Mouse (Mus musculus) ES-E14 (cell line): Measurements from ENCODE around the gene a. TPM values are rescaled to one million over a fixed set of nuclear protein-coding genes. Genes with fewer than 3 reads are reported as not detected.
A peak's percentile ranks its signal among the peaks of the same experiment; 100 is the strongest.
"Not testable (repeated sequence)": the region's sequence is repeated elsewhere in the genome, so short reads cannot be mapped to it uniquely, and the experiment has no call there.

Experiments used
- DNase-seq: peaks from one replicate; pipeline ENCODE4 v3.0.0-alpha.2; 2013; ENCODE audit warnings: low read depth, low spot score
- H3K27ac ChIP-seq: 2 replicates; pipeline ENCODE4 v1.5.1; 2012; ENCODE audit warnings: low read depth, mild to moderate bottlenecking, low read length, moderate library complexity, mixed read lengths; ENCODE audit not compliant: poor library complexity, insufficient read depth, severe bottlenecking
- H3K36me3 ChIP-seq: 2 replicates; pipeline ENCODE4 v1.6.1; 2012; ENCODE audit warnings: mild to moderate bottlenecking, low read length, moderate library complexity, mixed read lengths; ENCODE audit not compliant: control insufficient read depth, poor library complexity, insufficient read depth, severe bottlenecking
- H3K4me1 ChIP-seq, 2 experiments: fragments of 150-350 bp in 1 of 2; sonication (generic) in 1 of 2; 2 replicates each; pipeline ENCODE4 v1.6.1; 2012; ENCODE audit warnings: low read length in 2 of 2, mild to moderate bottlenecking in 1 of 2, mixed read lengths in 1 of 2; ENCODE audit not compliant: control insufficient read depth in 2 of 2, insufficient read depth in 2 of 2, poor library complexity in 1 of 2
- H3K4me3 ChIP-seq, 2 experiments: fragments of 150-350 bp in 1 of 2; sonication (generic) in 1 of 2; 2 replicates each; pipeline ENCODE4 v1.5.1; 2012; ENCODE audit warnings: low read length in 2 of 2, low read depth in 1 of 2, mild to moderate bottlenecking in 1 of 2, mixed read lengths in 1 of 2; ENCODE audit not compliant: insufficient read depth in 1 of 2, poor library complexity in 1 of 2, severe bottlenecking in 1 of 2
- H3K9ac ChIP-seq: 2 replicates; pipeline ENCODE4 v1.6.1; 2012; ENCODE audit warnings: low read depth, mild to moderate bottlenecking, low read length, mixed read lengths; ENCODE audit not compliant: poor library complexity, insufficient read depth, severe bottlenecking
- H3K9me3 ChIP-seq: fragments of 150-350 bp; sonication (generic); 2 replicates; pipeline ENCODE4 v1.6.1; 2012; ENCODE audit warnings: low read depth, mild to moderate bottlenecking, low read length; ENCODE audit not compliant: control insufficient read depth, insufficient read depth
- CHD2 ChIP-seq: IDR thresholded peaks from 2 replicates; pipeline ENCODE4 v1.6.1; 2014; ENCODE audit warnings: mild to moderate bottlenecking, low read depth, low read length, inconsistent platforms
- HCFC1 ChIP-seq: IDR thresholded peaks from 2 replicates; pipeline ENCODE4 v1.6.1; 2012; ENCODE audit warnings: low read length, inconsistent platforms, borderline replicate concordance; ENCODE audit not compliant: insufficient read depth
- MAFK ChIP-seq: IDR thresholded peaks from 2 replicates; pipeline ENCODE4 v1.6.1; 2014; ENCODE audit warnings: mild to moderate bottlenecking, low read depth, low read length, inconsistent platforms; ENCODE audit not compliant: insufficient read depth
- ZC3H11A ChIP-seq: IDR thresholded peaks from 2 replicates; pipeline ENCODE4 v1.6.1; 2012; ENCODE audit warnings: low read depth, mild to moderate bottlenecking, inconsistent platforms, low read length, borderline replicate concordance
- ZNF384 ChIP-seq: IDR thresholded peaks from 2 replicates; pipeline ENCODE4 v1.6.1; 2012; ENCODE audit warnings: low read depth, low read length, inconsistent platforms
- in situ Hi-C, 2 experiments: fragments of 600-800 bp; cut with MboI; formaldehyde crosslinking; loops; one replicate each; pipeline ENCODE4 v1.15.1; 2025; ENCODE audit warnings: low sequenced_read_pairs in 2 of 2, inconsistent platforms in 1 of 2; ENCODE audit not compliant: unreplicated experiment in 2 of 2
- total RNA-seq: library from RNA; depleted of rRNA; stranded (reverse); fragments of 300-350 nt; gene quantifications from 2 replicates; pipeline ENCODE4 v1.2.3, GENCODE M21; 2012

Gene a
- total RNA-seq, 1 experiment, result 0.49 TPM

DNA sequence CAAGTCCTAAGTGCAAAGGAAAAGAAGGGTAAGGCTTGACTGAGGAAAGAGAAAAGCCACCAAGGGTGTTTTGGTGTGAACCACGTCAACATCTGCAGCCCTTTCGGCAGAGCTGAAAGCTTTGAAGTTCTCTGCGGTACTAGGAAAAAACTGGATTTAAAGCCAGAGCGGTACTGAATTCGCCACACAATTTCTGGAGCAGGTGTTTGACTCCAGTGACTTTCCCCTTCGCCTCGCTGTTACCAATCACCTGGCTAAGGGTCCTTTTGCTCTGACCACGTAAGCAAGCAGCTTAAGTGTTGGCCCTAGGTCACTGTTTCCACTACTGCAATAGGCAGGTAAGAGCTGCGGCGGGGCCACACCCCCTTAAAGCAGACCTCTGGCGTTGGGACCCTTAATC, 214.3 kb downstream of the a start:
- Histone ChIP-seq H3K9me3 (no peaks in the 10 kb centered on the region), H3K27ac (no peak overlapping the region), H3K9ac (no peak overlapping the region), H3K36me3 (no peaks in the 10 kb centered on the region), H3K4me1 (no peaks in the 10 kb centered on the region), H3K4me3 (no peak overlapping the region)
- no peak for DNase-seq
- TF ChIP-seq ZNF384 (no peak), CHD2 (no peak), ZC3H11A (no peak), MAFK (no peak), HCFC1 (no peak)
- in situ Hi-C loops, result no loop called here

DNA sequence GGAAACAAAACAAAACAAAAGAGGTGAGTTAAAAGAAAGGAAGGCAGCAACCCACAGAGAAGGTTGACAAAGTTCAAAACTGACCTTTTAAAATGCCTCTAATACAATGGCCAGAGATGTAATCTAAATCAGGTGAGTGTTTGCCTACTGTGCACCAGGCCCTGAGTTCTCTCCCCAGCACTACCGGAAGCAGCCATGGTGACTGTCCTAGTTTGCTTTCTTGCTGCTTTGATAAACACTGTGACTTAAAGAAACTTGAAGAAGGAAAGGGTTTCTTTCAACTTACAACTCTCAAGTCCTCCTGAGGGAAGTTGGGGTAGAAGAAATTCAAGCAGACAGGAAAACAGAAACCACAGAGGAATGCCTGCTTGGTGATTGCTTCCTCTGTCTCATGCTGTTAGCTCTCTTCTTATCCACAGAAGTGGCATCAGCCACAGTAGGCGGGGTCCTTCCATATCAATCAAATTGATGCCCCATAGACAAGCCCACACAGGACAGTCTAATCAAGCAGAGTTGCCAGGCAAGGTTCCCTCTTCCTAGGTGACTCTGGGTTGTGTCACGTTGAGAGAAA, 220.0 kb downstream of the a start:
- no peak overlapping the region for H3K9ac ChIP-seq
- no peaks in the 10 kb centered on the region for H3K9me3 ChIP-seq
- no peaks in the 10 kb centered on the region for H3K36me3 ChIP-seq
- no peak overlapping the region for H3K4me3 ChIP-seq
- in situ Hi-C loops, result no loop called here
- DNase-seq, result peak; percentile 21
- no peaks in the 10 kb centered on the region for H3K4me1 ChIP-seq
- TF ChIP-seq HCFC1, result no peak
- no peak for TF ChIP-seq CHD2
- TF ChIP-seq ZC3H11A, result no peak
- no peak for TF ChIP-seq MAFK
- no peak for TF ChIP-seq ZNF384
- no peak overlapping the region for H3K27ac ChIP-seq

GRCm38 (mm10) chr2:155012991-155013390, 221.8 kb downstream of the a start:
- DNase-seq, result no peak
- Histone ChIP-seq H3K36me3 (no peaks in the 10 kb centered on the region), H3K27ac (no peak overlapping the region), H3K4me3 (no peak overlapping the region), H3K9ac (no peak overlapping the region), H3K4me1 (no peaks in the 10 kb centered on the region), H3K9me3 (no peaks in the 10 kb centered on the region)
- in situ Hi-C loops, result no loop called here
- TF ChIP-seq ZNF384 (no peak), ZC3H11A (no peak), MAFK (no peak), HCFC1 (no peak), CHD2 (no peak)

DNA sequence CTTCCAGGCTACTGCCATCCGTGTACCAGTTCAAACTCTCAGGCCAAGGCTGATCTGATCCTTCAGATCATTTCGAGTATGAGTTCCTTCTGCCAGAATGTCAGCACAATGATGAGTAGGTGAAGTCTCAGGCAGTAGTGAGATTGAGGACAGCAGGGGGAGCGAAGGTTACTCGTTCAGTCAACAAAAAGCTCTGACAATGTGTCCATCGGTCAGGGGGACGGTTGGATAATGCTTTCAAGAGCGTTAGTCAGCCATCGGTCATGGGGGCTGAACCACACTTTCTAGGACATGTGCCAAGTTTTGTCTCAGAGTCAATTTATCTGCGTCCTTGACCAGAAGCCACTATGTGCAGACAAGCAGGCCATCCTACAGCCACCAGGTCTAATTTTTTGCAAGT, 225.5 kb downstream of the a start:
- H3K36me3 ChIP-seq, DNase-seq, H3K4me1 ChIP-seq, H3K9me3 ChIP-seq, H3K9ac ChIP-seq, H3K27ac ChIP-seq, H3K4me3 ChIP-seq, in situ Hi-C loops: not testable (repeated sequence)

GRCm38 (mm10) chr2:155018251-155018755, 227.1 kb downstream of the a start, which contains the start of gene Gm14226:
Gene Gm14226, plus strand, starts transcription at chr2:155018266.
- in situ Hi-C loops, H3K4me1 ChIP-seq, H3K36me3 ChIP-seq, H3K27ac ChIP-seq, H3K9ac ChIP-seq, H3K9me3 ChIP-seq, H3K4me3 ChIP-seq, DNase-seq: not testable (repeated sequence)
